Mouse (Mus musculus): ENCODE results near the gene Nhej1.
A peak's percentile ranks its signal among the peaks of the same experiment; 100 is the strongest.

The Nhej1 gene

DNA sequence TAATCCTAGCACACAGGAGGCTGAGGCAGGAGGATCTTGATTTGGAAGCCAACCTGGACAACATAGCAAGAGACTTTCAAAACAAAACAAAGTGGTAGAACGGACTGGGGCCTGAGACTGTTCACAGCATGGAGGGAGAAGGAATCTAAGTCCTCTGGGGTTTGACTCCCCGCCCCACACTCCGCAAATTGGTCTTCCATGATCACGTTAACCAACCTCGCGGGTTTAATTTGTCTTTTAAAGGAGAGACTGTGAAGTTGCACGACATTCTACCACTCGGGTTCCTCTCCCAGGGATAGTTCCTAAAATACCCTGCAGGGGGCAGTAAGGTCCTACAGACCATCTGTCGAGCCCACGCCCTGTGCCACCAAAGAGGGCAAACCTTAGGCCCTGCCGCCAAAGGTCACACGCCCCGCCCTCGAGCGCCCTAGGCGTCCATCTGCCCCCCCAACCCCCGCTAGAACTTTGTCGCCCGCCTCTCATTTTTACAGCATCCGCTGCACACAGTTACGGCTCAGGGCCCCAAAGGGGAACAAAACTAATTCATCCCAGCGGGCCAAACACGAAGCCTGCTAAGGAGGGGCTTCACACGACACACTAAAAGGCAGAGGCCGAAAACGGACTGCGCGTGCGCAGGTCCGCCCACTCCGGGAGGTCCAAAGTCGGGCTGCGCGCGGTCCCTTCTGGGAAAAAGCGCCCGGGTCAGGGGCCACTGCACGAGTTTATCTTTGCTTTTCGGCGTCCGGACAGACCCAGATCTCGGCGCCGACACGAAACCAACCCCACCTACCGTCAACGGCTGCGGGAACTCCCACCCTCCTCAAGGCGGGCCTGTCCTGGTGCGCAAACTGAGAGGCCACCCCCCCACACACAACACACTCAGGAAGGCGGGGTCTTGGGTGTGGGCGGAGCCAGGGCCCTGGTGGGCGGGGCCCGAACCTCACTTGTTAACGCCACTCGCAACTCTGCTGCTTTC lies at the start of gene Nhej1:
Gene Nhej1, minus strand, starts transcription at position 855 of the 976 bp plus-strand sequence.
- peak; percentile 87 to 88 for DNase-seq (ENCODE audit: low spot score in 2 of 2)

DNA sequence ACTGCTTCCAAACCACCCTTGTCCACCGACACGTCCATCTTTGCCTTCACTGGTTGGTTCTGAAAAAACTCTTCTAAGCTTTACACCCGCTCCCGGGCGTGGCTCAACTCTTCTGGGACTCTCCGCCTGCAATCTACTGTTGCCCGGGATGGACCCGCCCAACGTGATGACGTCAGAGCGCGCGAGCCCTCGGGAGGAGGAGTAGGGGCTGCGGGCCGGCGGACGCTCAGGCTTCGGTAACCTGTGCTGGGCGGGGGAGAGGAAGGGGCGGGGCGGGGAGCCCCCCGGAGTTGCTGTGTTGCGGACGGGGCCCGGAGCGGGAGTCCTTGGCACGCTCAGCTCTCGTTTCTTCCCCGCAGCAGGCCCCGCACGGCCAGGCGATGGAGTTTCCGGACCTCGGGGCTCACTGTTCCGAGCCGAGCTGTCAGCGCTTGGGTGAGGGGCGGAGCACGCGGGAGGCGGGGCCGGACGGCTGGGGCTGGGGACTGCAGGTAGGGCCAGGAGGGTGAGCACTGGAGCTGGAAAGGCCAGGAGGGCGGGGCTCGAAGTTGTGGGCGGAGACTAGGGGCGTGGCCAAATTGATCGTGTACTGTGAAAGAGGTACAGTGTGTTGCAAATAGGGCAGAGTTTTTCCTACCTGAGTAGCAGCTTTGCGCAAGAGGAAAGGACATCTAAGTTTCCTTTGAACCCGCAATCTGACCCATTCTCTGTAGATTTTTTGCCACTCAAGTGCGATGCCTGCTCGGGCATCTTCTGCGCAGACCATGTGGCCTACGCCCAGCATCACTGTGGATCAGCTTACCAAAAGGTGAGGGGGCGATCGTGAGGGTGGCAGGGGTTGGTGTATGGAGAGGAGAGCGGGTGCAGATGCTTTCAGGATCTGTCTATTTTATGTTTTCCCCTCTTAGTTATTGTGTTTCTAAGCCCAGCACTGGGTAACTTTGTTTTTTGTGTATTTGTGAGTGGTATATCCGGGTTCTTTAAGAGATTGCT lies 43.8 kb upstream of the Nhej1 start, which contains the start of gene Zfand2b:
Gene Zfand2b, plus strand, starts transcription at position 175 of the 993 bp plus-strand sequence.
- DNase-seq (ENCODE audit: low spot score in 2 of 2), result peak; percentile 92 to 93

DNA sequence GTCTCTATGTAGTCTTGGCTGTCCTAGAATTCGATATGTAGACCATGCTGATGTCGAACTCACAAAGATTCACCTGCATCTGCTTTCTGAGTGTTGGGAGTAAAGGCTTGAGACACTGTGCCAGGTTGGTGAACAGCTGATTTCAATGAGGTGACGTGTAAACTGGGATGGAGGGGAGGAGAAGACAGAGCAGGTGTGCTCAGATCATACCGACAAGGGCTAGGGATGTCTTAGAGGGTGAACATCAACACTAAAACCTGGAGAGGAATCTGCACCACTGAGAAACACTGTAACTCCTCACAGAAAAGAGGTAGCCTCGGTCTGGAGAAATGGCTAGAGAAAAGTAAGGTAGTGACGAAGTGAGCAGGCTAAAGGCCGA lies 43.1 kb upstream of the Nhej1 start:
- DNase-seq (ENCODE audit: low spot score in 2 of 2), result no peak

DNA sequence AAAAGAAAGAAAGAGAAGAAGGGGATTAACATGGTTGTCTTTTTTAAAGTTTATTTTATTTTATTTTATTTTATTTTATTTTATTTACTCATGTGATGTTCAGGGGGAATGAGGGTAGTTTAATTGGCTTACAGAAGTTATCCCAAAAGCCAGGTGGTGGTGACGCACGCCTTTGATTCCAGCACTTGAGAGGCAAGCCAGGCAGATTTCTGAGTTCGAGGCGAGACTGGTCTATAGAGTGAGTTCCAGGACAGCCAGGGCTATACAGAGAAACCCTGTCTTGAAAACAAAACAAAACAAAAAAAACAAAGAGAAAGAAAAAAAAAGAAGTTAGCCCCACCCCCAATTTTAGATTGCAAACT lies 35.2 kb upstream of the Nhej1 start:
- DNase-seq (ENCODE audit: low spot score in 2 of 2), result no peak

DNA sequence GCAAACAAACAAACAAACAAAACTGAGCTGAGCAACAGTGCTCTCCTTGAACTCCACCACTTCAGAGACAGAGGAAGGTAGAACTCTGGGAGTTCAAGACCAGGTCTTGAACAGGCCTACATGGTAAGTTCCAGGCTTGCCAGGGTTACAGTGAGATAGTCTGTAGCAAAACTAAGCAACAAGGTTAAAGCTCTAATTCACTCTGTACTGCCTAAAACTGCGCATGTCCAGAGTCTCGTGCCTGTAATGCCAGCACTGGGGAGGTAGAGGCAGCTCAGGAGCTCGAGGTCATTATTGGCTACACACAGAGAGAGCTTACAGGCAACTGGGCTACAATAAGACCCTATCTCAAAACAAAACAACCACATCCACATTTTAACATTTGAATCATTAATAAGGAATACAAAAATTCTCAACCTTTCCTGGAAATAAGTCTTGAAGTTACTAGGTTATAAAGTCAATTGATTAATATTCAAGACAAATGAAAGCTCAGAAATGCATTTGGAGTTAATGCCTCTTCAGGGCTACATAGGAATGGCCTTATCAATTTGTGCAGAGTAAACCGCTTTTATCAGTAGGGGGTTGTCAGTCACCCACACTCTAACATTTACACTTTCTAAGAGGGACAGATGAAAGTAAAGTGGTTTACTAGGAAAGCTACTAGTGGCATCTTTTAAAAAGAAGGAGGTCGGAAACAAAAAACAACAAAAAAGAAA lies 34.7 kb upstream of the Nhej1 start:
- no peak for DNase-seq (ENCODE audit: low spot score in 2 of 2)

DNA sequence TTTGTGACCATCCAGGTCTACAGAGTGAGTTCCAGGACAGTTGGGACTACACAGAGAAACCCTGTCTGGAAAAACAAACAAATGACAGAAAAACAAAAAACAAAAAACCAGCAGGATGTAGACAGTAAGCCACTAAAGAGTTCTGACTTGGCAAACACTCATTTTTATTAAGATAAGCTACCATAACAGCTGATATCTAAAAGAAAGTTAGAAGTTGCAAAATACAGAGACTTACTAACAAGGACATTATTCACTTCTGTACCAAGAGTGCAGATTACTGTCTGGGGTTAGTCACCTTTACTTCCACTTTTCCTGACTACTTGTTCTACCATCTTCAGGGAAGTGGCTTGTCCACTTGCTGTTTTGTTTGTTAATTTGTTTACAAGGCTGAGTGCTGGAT lies 34.0 kb upstream of the Nhej1 start:
- no peak for DNase-seq (ENCODE audit: low spot score in 2 of 2)

DNA sequence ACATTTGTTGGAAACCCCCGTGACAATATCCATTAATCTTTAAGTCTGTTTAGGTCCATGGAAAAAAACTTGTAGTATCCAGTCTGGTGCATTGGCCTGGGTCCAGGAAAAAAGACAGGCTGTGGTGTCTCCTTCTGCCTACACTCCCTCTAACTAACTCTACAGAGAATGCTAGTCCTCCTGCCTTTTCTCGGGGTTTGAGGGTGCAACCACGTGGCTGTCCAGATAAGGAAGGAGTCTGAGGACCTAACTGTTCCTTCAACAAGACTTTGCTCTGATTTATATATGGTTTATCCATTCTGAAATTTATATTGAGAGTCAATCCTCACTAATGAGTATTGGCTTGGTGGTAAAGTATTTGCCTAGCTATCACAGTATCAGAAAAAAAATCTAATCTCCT lies 30.8 kb upstream of the Nhej1 start:
- DNase-seq (ENCODE audit: low spot score in 2 of 2), result no peak

DNA sequence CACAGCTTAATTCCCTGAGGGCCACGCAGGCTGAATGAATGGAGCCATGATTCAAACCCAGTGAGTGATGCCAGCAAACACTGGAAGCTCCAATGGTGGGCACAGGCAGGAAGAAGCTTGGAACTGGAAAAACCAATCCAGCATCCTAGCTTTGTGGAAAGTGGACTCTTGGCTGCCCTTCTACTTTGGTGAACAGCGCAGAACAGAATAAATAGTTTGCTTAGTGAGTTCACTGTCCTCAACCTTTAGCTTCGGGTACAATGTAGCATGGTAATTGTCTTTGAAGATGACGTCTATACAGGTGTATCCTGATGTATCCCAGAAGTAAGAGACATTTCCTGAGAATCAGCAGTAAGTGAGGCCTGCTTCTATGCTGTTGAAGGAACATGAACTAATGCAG lies 23.7 kb upstream of the Nhej1 start:
- no peak for DNase-seq (ENCODE audit: low spot score in 2 of 2)

DNA sequence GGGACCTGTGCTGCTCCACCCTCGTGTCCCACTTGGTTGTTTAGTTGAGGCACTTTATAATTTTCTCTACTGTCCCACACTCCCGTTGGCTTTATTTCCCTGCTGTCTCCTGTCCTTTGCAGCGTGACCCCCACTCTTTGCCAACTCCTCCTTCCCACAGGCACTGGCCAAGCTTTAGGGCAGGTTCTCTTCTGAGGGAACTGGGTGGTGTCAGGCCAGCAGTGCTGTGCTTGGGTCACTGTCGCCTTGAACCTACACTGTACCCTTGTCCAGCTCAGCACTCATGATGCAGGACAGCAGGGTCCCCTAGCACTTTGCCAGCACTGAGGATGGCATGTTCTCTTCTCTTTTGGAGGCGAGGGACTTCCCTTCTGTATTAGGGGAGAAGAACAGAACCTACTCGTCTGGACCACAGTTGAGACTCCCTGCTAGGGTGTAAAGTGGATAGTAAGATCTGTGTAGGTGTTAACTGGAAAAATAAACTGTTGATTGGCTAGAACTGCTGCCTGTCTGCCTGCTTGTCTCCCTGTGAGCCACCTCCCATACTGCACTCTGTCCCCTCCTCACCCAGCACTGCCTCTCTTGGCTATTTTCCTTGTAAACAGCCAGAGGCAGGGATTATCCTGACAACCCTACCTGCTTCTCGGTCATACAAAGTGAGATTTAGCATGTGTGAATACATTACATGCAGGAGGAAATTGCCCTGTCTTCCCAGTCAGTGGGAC lies 22.6 kb upstream of the Nhej1 start:
- no peak for DNase-seq (ENCODE audit: low spot score in 2 of 2)

DNA sequence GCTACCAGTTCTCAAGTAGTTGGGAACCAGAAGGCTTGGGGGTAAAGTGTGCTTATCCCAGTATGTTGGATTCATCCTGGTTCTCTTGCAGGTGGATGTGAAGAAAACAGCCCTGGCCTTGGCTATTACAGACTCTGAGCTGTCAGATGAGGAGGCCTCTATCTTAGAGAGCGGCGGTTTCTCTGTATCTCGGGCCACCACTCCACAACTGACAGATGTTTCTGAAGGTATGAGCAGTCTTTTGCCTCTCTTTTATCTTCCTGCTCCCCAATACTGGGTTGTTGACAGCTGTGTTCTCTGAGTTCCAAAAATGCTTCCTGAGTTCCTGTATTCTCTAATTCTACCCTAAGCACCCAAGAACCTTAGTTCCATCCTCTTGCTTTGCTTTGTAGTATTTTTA lies 20.6 kb upstream of the Nhej1 start:
- DNase-seq (ENCODE audit: low spot score in 2 of 2), result no peak

DNA sequence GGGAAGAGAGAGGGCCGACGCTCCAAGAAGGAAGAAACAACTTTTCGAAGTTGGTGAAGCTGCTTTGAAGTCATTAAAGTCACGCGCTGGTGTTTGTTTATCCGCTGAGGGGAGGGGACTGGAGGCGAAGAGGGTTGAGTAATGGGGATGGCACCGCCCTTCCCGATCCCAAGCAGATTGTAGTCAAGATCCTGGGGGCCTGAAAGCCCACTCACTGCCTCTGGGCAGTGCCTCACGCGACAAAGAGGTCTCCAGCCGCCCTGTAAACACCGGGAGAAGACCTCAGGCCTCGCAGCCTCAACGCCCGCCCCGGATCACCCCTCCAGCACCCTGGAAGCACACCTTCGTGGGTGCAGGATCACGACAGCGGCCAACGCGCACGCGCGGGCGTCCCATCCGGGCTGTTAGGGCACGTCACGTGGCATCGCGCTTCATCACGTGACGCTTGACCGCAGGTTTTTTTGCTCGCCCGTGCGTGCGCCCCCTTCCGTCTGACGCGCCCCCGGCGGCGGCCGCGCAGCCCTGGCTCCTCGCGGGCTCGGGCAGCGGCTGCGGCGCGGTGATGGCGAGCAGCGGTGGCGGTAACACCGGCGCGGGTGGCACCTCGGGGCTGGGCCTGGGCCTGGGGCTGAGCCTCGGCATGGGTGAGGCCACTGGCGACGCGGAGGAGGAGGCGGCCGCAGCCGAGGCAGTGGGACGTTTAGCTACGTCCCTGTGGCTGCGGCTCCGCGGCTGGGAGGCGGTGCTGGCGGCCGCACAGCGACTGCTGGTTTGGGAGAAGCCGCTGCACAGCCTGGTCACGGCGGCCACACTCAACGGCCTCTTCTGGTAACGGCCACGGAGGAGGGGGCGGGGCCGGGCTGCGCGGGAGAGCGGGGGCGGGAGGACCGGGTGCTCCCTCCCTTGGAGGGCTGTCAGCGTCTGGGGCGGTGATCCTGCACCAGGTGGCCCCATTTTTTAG lies 17.6 kb upstream of the Nhej1 start, which contains the start of the genes Cnppd1 and Retreg2:
Gene Cnppd1, minus strand, starts transcription at position 411 of the 961 bp plus-strand sequence.
Gene Retreg2, plus strand, starts transcription at position 478 of the 961 bp plus-strand sequence.
- peak; percentile 95 to 96 for DNase-seq (ENCODE audit: low spot score in 2 of 2)

DNA sequence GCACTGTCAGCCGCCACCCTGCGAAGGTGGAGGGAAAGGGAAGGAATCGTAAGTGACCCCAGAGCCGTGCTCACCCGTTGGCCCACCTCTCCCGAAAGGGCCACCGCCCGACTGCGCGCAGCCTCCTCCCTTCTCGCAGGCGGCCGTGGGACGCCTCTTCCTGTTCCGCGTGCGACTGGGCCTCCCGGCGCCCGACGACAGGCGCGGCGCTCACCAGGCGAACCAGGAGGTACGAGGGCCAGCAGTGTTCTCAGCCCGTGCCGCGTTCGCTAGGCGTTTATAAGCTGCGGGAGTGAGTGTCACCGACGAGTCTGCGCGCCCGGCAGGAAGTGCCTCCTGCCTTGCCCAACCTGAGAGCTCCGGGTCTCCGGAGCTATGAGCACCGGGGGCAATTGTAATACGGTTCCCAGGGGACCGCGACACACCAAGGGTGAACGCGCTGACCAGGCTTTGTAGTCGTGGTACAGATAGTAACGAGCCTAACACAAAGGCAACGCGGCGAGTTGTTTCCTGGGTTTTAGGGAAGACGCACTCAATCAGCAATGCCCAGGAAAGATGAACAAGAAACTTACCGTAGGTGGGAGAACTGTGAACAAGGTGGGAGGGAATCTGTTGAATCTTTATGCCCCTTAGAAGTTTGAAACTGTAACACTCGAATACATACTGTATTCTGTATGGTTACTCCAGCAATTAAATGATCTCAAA lies 16.6 kb upstream of the Nhej1 start:
- peak; percentile 63 to 71 for DNase-seq (ENCODE audit: low spot score in 2 of 2)

DNA sequence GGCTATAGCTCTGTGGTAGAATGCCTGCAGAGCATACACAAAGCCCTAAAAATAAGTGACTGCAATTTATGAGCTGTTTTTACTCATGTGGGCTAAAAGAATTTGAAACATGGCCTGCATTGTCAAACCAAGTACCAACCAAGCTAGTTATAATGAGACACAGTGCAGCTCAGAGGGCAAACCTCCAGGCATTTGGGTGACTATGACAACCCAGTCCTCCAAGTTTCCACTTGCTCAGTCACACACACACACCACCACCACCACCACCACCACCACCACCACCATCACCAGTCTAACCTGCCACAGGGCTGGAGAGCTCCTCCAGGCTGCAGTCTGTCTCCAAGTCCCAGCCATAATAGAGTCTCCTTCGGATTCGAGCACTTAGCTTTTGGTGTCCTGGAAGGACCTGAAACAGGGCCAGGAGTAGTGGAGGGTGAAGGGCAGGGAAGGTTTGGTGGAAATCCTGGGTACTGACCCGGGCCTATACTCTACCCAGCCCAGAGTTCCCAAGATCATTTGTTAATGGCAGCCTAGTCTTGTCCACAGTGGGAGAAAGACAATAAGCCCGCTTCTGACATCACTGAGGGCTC lies 15.7 kb upstream of the Nhej1 start:
- no peak for DNase-seq (ENCODE audit: low spot score in 2 of 2)

DNA sequence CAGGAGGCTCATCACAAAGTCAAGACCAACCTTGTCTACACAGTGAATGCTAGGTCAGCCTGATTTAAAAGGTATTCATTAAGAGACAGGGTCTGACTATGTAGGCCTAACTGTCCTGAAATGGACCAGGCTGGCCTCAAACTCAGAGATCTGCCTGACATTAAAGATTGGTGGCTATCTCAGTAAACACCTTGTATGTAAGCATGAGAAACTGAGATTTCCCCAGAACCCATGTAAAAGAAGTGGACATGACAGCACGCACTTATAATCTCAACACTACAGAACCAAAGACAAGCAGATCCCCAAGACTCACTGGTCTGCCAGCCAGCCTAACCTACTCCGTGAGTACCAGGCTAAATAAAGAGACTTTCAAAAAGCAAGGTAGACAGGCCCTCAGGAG lies 13.4 kb upstream of the Nhej1 start:
- no peak for DNase-seq (ENCODE audit: low spot score in 2 of 2)

DNA sequence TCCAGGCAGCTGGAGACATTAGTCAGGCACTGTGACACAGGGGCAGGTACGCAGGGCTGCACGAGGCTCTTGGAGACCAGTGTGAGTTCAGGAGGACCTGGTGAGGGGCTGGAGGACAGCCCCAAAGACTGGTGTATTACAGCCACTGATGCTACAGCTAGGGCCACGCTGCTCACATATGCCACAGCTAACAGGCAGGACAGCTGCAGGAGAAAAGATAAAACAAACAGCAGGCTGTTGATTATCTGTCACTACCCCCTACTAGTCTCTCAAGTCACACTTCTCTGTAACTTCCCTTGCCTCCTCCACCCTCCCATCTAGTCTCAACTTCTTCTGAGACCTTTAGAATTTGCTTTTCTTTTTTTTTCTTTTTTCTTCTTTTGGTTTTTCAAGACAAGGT lies 11.7 kb upstream of the Nhej1 start:
- no peak for DNase-seq (ENCODE audit: low spot score in 2 of 2)

DNA sequence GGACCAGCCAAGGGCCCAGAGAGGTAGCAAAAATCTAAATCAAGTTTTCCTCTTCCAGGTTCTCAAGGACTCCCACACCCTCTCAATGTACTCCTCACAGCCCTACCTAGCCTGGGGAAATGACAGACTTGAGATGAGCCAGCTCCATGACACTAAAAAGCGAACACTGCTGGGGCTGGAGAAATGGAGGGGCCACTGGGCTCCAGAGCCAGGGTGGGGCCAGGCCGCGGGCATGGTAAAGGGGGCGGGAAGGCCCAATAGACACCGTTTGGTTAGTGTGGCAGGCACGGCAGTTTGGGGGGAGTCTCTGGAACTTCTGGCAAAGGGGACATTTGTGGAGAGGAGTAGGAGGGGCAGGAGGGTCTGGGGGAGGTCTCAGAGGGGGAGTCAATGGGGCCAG lies 11.3 kb upstream of the Nhej1 start:
- no peak for DNase-seq (ENCODE audit: low spot score in 2 of 2)

DNA sequence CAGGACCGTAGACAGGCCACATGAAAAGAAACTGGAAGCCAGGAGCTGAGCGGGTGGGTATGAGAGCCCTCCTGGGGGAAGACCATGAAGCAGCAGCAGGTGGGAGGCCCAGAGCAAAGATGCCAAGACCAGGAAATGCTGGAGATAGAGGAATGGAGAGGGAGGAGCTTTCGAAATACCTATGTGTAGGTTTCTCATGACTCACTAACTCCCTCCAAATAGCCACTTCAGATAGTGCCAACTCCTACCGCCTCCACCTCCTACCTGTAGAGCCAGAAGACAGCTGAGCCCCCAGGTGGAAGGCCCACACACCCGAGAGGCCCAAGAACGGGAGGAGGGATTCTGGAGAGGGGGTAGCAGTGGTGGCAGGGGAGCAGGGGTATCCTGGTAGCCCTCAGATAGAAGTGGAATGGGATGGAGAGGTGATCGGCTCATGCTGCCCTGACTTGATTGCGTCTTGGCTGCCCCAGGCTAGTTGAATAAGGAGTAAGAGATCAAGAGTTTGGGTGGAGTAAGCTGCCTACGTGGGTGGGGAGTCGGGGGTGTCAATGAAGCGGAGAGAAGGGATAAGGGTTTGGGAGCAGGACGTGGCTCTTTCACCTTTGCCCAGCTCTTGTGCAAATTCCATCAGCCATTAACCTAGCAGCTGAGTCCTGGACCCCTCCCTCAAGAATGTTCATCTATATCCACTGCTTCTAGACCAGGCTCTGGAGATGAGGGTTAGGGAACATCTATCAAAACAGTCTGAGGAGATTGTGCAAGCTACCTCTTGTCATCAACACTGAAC lies 8.6 kb upstream of the Nhej1 start, which contains the start of gene Slc23a3:
Gene Slc23a3, minus strand, starts transcription at position 470 of the 787 bp plus-strand sequence.
- no peak for DNase-seq (ENCODE audit: low spot score in 2 of 2)

DNA sequence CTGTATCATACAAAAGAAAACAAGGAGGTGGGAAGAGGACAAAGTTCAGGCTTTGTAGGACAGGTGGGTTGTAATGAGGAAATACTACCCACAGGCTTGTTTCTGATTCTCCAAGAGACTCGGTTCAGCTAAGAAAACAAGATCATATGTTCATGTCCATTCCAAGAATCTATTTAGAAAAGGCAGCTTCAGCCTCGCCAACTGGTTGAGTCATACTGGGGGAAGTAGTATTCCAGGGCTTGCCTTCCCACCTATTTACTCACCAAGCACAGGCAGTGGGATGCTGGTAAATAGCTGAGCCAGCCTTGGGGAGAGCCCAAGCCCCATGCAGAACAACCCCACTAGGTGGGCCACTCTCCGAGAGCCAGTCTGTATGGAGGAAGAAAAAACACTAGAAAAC lies 3.6 kb upstream of the Nhej1 start:
- DNase-seq (ENCODE audit: low spot score in 2 of 2), result no peak
